Comparison of ENCODE assay signal across 8 mouse cellular contexts in genomic region chr5:76853549-76853948, GRCm38 (mm10). TPM values are rescaled to one million over a fixed set of nuclear protein-coding genes. Genes with fewer than 3 reads are reported as not detected.
DNase-seq lines count a peak whose midpoint lies in the region; ATAC-seq lines count a peak whose summit lies in the region.

No protein-coding gene starts in this region.

- H3K9ac ChIP-seq in hindbrain, embryonic 13.5 days, result no peak overlapping the region

- no peaks in the 10 kb centered on the region for H3K9me3 ChIP-seq in hindbrain, embryonic 13.5 days

- no peak overlapping the region for H3K4me2 ChIP-seq in hindbrain, embryonic 13.5 days

- DNase-seq in Muller cell, postnatal 12 days (ENCODE audit: inconsistent ontology term), result peak; percentile 69
- DNase-seq in cerebellum, adult 8-10 months, result peak; percentile 43
- peak; percentile 78 for DNase-seq in forelimb bud, embryonic 11.5 days (ENCODE audit: low read depth, low spot score)
- DNase-seq in layer of hippocampus, postnatal 14 days (ENCODE audit: low spot score in 2 of 2), result peak; percentile 74 to 85
- peak; percentile 86 for DNase-seq in lung, postnatal 10 days
- peak; percentile 41 for DNase-seq in retina, adult 2 months (ENCODE audit: low read depth, low spot score)
- peak; percentile 78 for DNase-seq in thymus, postnatal 25 days

- peak; percentile 87 for ATAC-seq in hindbrain, embryonic 13.5 days (ENCODE audit: low FRiP score)

- peaks cover 53% of the 10 kb centered on the region for H3K36me3 ChIP-seq in hindbrain, embryonic 13.5 days

- no peak overlapping the region for H3K4me3 ChIP-seq in hindbrain, embryonic 13.5 days

- H3K27ac ChIP-seq in hindbrain, embryonic 13.5 days, result no peak overlapping the region

- 12% methylated on average over 10 of the region's 10 CpGs for WGBS in hindbrain, embryonic 13.5 days

- peaks cover 26% of the 10 kb centered on the region for H3K27me3 ChIP-seq in hindbrain, embryonic 13.5 days

- H3K4me1 ChIP-seq in hindbrain, embryonic 13.5 days (replicated peaks), result peaks cover 25% of the 10 kb centered on the region

RNA-seq across cellular contexts. Expression of gene Aasdh, which starts 51.8 kb away (rescaled TPM):
- 19.6 and 21.3 TPM in 2 replicates for polyA plus RNA-seq in hindbrain, embryonic 13.5 days (2015; fragmentation: Nextera tagmentation; extraction: Ambion mirVana)
- 10 to 100 TPM; 20.3 to 25.9 TPM for total RNA-seq in layer of hippocampus, postnatal 14 days (2021)
